ENCODE assay signal across 8 mouse cellular contexts in genomic region chr5:64224735-64225425, GRCm38 (mm10).
DNase-seq lines count a peak whose midpoint lies in the region; ATAC-seq and TF ChIP-seq lines count a peak whose summit lies in the region.

No protein-coding gene starts in this region.

- H3K4me1 ChIP-seq in lung, postnatal 0 days (ENCODE audit: insufficient read depth, low read depth, low read length) = no peaks in the 10 kb centered on the region
- 0 out of 2 replicates have a peak, but pooled peaks cover 6% of the 10 kb centered on the region for H3K4me1 ChIP-seq in intestine, embryonic 15.5 days (replicated peaks)
- peaks cover 15% of the 10 kb centered on the region; the same call in 1 of the 2 replicates for H3K4me1 ChIP-seq in stomach, embryonic 16.5 days (ENCODE audit: control insufficient read depth, insufficient read depth, low read length)

- DNase-seq in frontal cortex, postnatal 36 days (ENCODE audit: low spot score in 2 of 2) = peak; percentile 26 to 51
- no peak for DNase-seq in frontal cortex, postnatal 10 days (ENCODE audit: low spot score in 2 of 2)
- peak; percentile 35 for DNase-seq in lung, postnatal 0 days (ENCODE audit: low spot score)
- DNase-seq in lung, adult 18-20 months = no peak
- DNase-seq in cerebellum, adult 9-11 months = no peak
- no peak for DNase-seq in ovary, postnatal 14 days (ENCODE audit: low spot score)

- no peak overlapping the region for H3K9ac ChIP-seq in lung, postnatal 0 days (replicated peaks; ENCODE audit: low read depth)
- no peak overlapping the region for H3K9ac ChIP-seq in intestine, embryonic 15.5 days
- H3K9ac ChIP-seq in stomach, embryonic 16.5 days (ENCODE audit: low read length) = no peak overlapping the region

- WGBS in lung, postnatal 0 days = 67% methylated on average over 9 of the region's 9 CpGs
- 83% methylated on average over 9 of the region's 9 CpGs for WGBS in intestine, embryonic 15.5 days
- WGBS in stomach, embryonic 16.5 days = 77% methylated on average over 9 of the region's 9 CpGs

- no peaks in the 10 kb centered on the region for H3K27me3 ChIP-seq in lung, postnatal 0 days (replicated peaks; ENCODE audit: insufficient read depth, low read length)
- no peaks in the 10 kb centered on the region for H3K27me3 ChIP-seq in intestine, embryonic 15.5 days (replicated peaks)
- H3K27me3 ChIP-seq in stomach, embryonic 16.5 days (ENCODE audit: control insufficient read depth, insufficient read depth, low read length) = no peaks in the 10 kb centered on the region

- no peak for TF ChIP-seq CTCF in lung, postnatal 0 days (IDR thresholded peaks at IDR 0.05)

- no peak overlapping the region for H3K4me2 ChIP-seq in lung, postnatal 0 days (replicated peaks; ENCODE audit: low read depth, low read length)
- H3K4me2 ChIP-seq in intestine, embryonic 15.5 days (replicated peaks) = no peak overlapping the region
- H3K4me2 ChIP-seq in stomach, embryonic 16.5 days (ENCODE audit: low read depth, low read length) = no peak overlapping the region

- no peaks in the 10 kb centered on the region for H3K9me3 ChIP-seq in lung, postnatal 0 days (ENCODE audit: low read length)
- H3K9me3 ChIP-seq in intestine, embryonic 15.5 days = no peaks in the 10 kb centered on the region
- H3K9me3 ChIP-seq in stomach, embryonic 16.5 days (replicated peaks; ENCODE audit: control insufficient read depth, low read length) = no peaks in the 10 kb centered on the region

- ATAC-seq in lung, postnatal 0 days = peak; percentile 38
- peak; percentile 43; the same call in 1 of the 2 replicates for ATAC-seq in intestine, embryonic 15.5 days
- peak; percentile 87 for ATAC-seq in stomach, embryonic 16.5 days (ENCODE audit: insufficient read depth, low FRiP score)

- H3K36me3 ChIP-seq in lung, postnatal 0 days (ENCODE audit: insufficient read depth, low read length) = no peaks in the 10 kb centered on the region
- no peaks in the 10 kb centered on the region for H3K36me3 ChIP-seq in intestine, embryonic 15.5 days
- H3K36me3 ChIP-seq in stomach, embryonic 16.5 days (ENCODE audit: control insufficient read depth, insufficient read depth, low read length) = no peaks in the 10 kb centered on the region

- H3K27ac ChIP-seq in lung, postnatal 0 days (ENCODE audit: low read length) = no peak overlapping the region
- no peak overlapping the region for H3K27ac ChIP-seq in intestine, embryonic 15.5 days
- H3K27ac ChIP-seq in stomach, embryonic 16.5 days (ENCODE audit: low read length) = peak overlapping the region; percentile 60; the same call in 1 of the 2 replicates

- no peak overlapping the region for H3K4me3 ChIP-seq in lung, postnatal 0 days (ENCODE audit: low read depth, low read length)
- H3K4me3 ChIP-seq in intestine, embryonic 15.5 days (replicated peaks) = no peak overlapping the region
- H3K4me3 ChIP-seq in stomach, embryonic 16.5 days (replicated peaks; ENCODE audit: low read length) = no peak overlapping the region

- TF ChIP-seq EP300 in lung, postnatal 0 days (IDR thresholded peaks at IDR 0.05) = no peak

Comparison
In these comparisons a context has a peak if more than half of its experiments do, and no peak if none do; other contexts are left out.
1. DNase-seq: peak in frontal cortex, postnatal 36 days (2 of 2) and lung, postnatal 0 days (single experiment); none in frontal cortex, postnatal 10 days (0 of 2), lung, adult 18-20 months (0 of 2), cerebellum, adult 9-11 months (single experiment) and ovary, postnatal 14 days (single experiment).
2. Peak in every context shown above with its lines, with median percentiles within 50 percentile points of each other: ATAC-seq.